Mouse (Mus musculus) erythroblast, embryonic 14.5 days (primary cell): Measurements from ENCODE around the gene Rundc3a. TPM values are rescaled to one million over a fixed set of nuclear protein-coding genes. Genes with fewer than 3 reads are reported as not detected.

Source experiments
- H3K27me3 ChIP-seq: 2 replicates; pipeline ENCODE4 v1.6.1; 2012; ENCODE audit warnings: inconsistent platforms; ENCODE audit not compliant: control insufficient read depth
- H3K36me3 ChIP-seq: 2 replicates; pipeline ENCODE4 v1.6.1; 2012; ENCODE audit warnings: mild to moderate bottlenecking, inconsistent platforms; ENCODE audit not compliant: control insufficient read depth
- H3K4me1 ChIP-seq: 2 replicates; pipeline ENCODE4 v1.6.1; 2012; ENCODE audit warnings: inconsistent platforms; ENCODE audit not compliant: control insufficient read depth
- H3K4me3 ChIP-seq: replicated peaks from 2 replicates; pipeline ENCODE3; 2012; ENCODE audit warnings: moderate library complexity, mild to moderate bottlenecking, inconsistent platforms
- H3K9me3 ChIP-seq: 2 replicates; pipeline ENCODE4 v1.6.1; 2012; ENCODE audit warnings: low read length, inconsistent platforms, mixed read lengths; ENCODE audit not compliant: control insufficient read depth
- GATA1 ChIP-seq: IDR thresholded peaks from 2 replicates; pipeline ENCODE4 v1.6.1; 2012; ENCODE audit warnings: low read length, inconsistent platforms, mixed read lengths
- TAL1 ChIP-seq: IDR thresholded peaks from 3 replicates; pipeline ENCODE4 v1.6.1; 2012; ENCODE audit warnings: low read length, inconsistent platforms, mixed read lengths
- polyA plus RNA-seq: library from polyadenylated mRNA; stranded (reverse); fragments of >175 nt; gene quantifications from 2 replicates; pipeline ENCODE4 v1.2.3, GENCODE M21; 2012

Gene Rundc3a
- polyA plus RNA-seq, 1 experiment, result 1.8 TPM

- TF ChIP-seq GATA1, result no peak
- no peak for TF ChIP-seq TAL1
- no peak overlapping the region for H3K4me3 ChIP-seq
- H3K4me1 ChIP-seq, result peaks cover 62% of the 10 kb centered on the region
- peaks cover 16% of the 10 kb centered on the region for H3K36me3 ChIP-seq
- H3K27me3 ChIP-seq, result peaks cover 99% of the 10 kb centered on the region
- peaks cover 15% of the 10 kb centered on the region for H3K9me3 ChIP-seq
Observed at GRCm38 (mm10) chr11:102396671-102397141, 3.5 kb downstream of the Rundc3a start.

GRCm38 (mm10) chr11:102398007-102398825 is 5.0 kb downstream of the Rundc3a start:
- Histone ChIP-seq H3K27me3 (peaks cover 90% of the 10 kb centered on the region), H3K36me3 (peaks cover 31% of the 10 kb centered on the region), H3K4me1 (peaks cover 66% of the 10 kb centered on the region), H3K4me3 (no peak overlapping the region), H3K9me3 (peaks cover 15% of the 10 kb centered on the region)
- TF ChIP-seq GATA1 (no peak), TAL1 (no peak)

GRCm38 (mm10) chr11:102399107-102399506 is 5.9 kb downstream of the Rundc3a start:
- Histone ChIP-seq H3K4me1 (peaks cover 67% of the 10 kb centered on the region), H3K4me3 (peak overlapping the region; percentile 51), H3K9me3 (peaks cover 15% of the 10 kb centered on the region), H3K27me3 (peaks cover 81% of the 10 kb centered on the region), H3K36me3 (peaks cover 40% of the 10 kb centered on the region)
- TF ChIP-seq TAL1 (no peak), GATA1 (no peak)

GRCm38 (mm10) chr11:102399610-102400072 is 6.4 kb downstream of the Rundc3a start:
- Histone ChIP-seq H3K4me3 (peak overlapping the region; percentile 51), H3K9me3 (peaks cover 15% of the 10 kb centered on the region), H3K36me3 (peaks cover 45% of the 10 kb centered on the region), H3K4me1 (peaks cover 69% of the 10 kb centered on the region), H3K27me3 (peaks cover 76% of the 10 kb centered on the region)
- TF ChIP-seq GATA1, result no peak
- TF ChIP-seq TAL1, result no peak

GRCm38 (mm10) chr11:102400513-102401084 is 7.4 kb downstream of the Rundc3a start:
- Histone ChIP-seq H3K27me3 (peaks cover 66% of the 10 kb centered on the region), H3K4me1 (peaks cover 72% of the 10 kb centered on the region), H3K9me3 (peaks cover 15% of the 10 kb centered on the region), H3K36me3 (peaks cover 55% of the 10 kb centered on the region), H3K4me3 (peak overlapping the region; percentile 15)
- no peak for TF ChIP-seq GATA1
- no peak for TF ChIP-seq TAL1

- Histone ChIP-seq H3K9me3 (peaks cover 15% of the 10 kb centered on the region), H3K27me3 (peaks cover 52% of the 10 kb centered on the region), H3K4me1 (peaks cover 78% of the 10 kb centered on the region), H3K4me3 (peak overlapping the region; percentile 12), H3K36me3 (peaks cover 65% of the 10 kb centered on the region)
- TF ChIP-seq GATA1 (no peak), TAL1 (no peak)
Observed at GRCm38 (mm10) chr11:102401898-102402500, 8.8 kb downstream of the Rundc3a start.

GRCm38 (mm10) chr11:102403657-102404056 is 10.5 kb downstream of the Rundc3a start:
- Histone ChIP-seq H3K4me1 (peaks cover 88% of the 10 kb centered on the region), H3K36me3 (peaks cover 65% of the 10 kb centered on the region), H3K4me3 (no peak overlapping the region), H3K27me3 (peaks cover 35% of the 10 kb centered on the region), H3K9me3 (peaks cover 15% of the 10 kb centered on the region)
- no peak for TF ChIP-seq TAL1
- no peak for TF ChIP-seq GATA1

- Histone ChIP-seq H3K4me1 (peaks cover 89% of the 10 kb centered on the region), H3K9me3 (peaks cover 9% of the 10 kb centered on the region), H3K4me3 (peak overlapping the region; percentile 74), H3K36me3 (peaks cover 64% of the 10 kb centered on the region), H3K27me3 (peaks cover 28% of the 10 kb centered on the region)
- TF ChIP-seq GATA1 (no peak), TAL1 (no peak)
Observed at GRCm38 (mm10) chr11:102404161-102405010, 11.2 kb downstream of the Rundc3a start.
